Mouse (Mus musculus) midbrain, embryonic 16.5 days (tissue): ENCODE data around the gene Gm28729. TPM values are rescaled to one million over a fixed set of nuclear protein-coding genes. Genes with fewer than 3 reads are reported as not detected.
"Not testable (repeated sequence)": the region's sequence is repeated elsewhere in the genome, so short reads cannot be mapped to it uniquely, and the experiment has no call there.

ENCODE experiments used
- ATAC-seq: fragments of 200-750 bp; cut with Nextera tagmentation; 2 replicates; pipeline ENCODE4 v1.8.0; 2017; ENCODE audit warnings: moderate TSS enrichment
- H3K27ac ChIP-seq: fragments of 300-500 bp; sonication (generic); 2 replicates; pipeline ENCODE4 v1.5.1; 2014; ENCODE audit warnings: mild to moderate bottlenecking, low read length, mixed read lengths
- H3K27me3 ChIP-seq: fragments of 300-500 bp; sonication (generic); 2 replicates; pipeline ENCODE4 v1.6.1; 2014; ENCODE audit warnings: low read depth, low read length, mixed read lengths; ENCODE audit not compliant: control insufficient read depth, insufficient read depth
- H3K36me3 ChIP-seq: fragments of 300-500 bp; sonication (generic); 2 replicates; pipeline ENCODE4 v1.6.1; 2014; ENCODE audit warnings: mild to moderate bottlenecking, low read length, moderate library complexity, mixed read lengths; ENCODE audit not compliant: control insufficient read depth, insufficient read depth
- H3K4me1 ChIP-seq: fragments of 300-500 bp; sonication (generic); 2 replicates; pipeline ENCODE4 v1.6.1; 2014; ENCODE audit warnings: mild to moderate bottlenecking, low read length, mixed read lengths; ENCODE audit not compliant: control insufficient read depth, insufficient read depth
- H3K4me2 ChIP-seq: fragments of 300-500 bp; sonication (generic); 2 replicates; pipeline ENCODE4 v1.6.1; 2014; ENCODE audit warnings: mild to moderate bottlenecking, low read length, mixed read lengths
- H3K4me3 ChIP-seq: fragments of 300-500 bp; sonication (generic); 2 replicates; pipeline ENCODE4 v1.5.1; 2014; ENCODE audit warnings: low read depth, mild to moderate bottlenecking, low read length, moderate library complexity, mixed read lengths
- H3K9ac ChIP-seq: fragments of 300-500 bp; sonication (generic); 2 replicates; pipeline ENCODE4 v1.6.1; 2014; ENCODE audit warnings: low read depth, low read length, mixed read lengths
- H3K9me3 ChIP-seq: fragments of 300-500 bp; sonication (generic); replicated peaks from 2 replicates; pipeline ENCODE4 v1.6.1; 2014; ENCODE audit warnings: mild to moderate bottlenecking, low read length, mixed read lengths; ENCODE audit not compliant: control insufficient read depth, poor library complexity, severe bottlenecking
- WGBS: fragments of 180-500 bp; shearing (Covaris S2); extraction: QIAGEN DNeasy Blood & Tissue Kit; methylation state at CpG from one replicate; pipeline ENCODE4 v1.1.7; 2014; 5-methylcytosine and 5-hydroxymethylcytosine counted together
- polyA plus RNA-seq: library from polyadenylated mRNA; unstranded; fragments of >200 nt; fragmentation: Nextera tagmentation; extraction: Ambion mirVana; gene quantifications from 2 replicates; pipeline ENCODE4 v1.2.1, GENCODE M21; 2015

Gm28729 gene
- polyA plus RNA-seq, 1 experiment from 2014 or later: 0.48 TPM

GRCm38 (mm10) chr9:96483648-96484047 is 41.4 kb downstream of the Gm28729 start:
- WGBS: 39% methylated on average over 2 of the region's 2 CpGs
- Histone ChIP-seq H3K27me3 (no peaks in the 10 kb centered on the region; the same call in 1 of the 2 replicates), H3K9ac (no peak overlapping the region), H3K27ac (no peak overlapping the region), H3K36me3 (no peaks in the 10 kb centered on the region), H3K4me1 (no peaks in the 10 kb centered on the region), H3K9me3 (no peaks in the 10 kb centered on the region), H3K4me3 (no peak overlapping the region), H3K4me2 (no peak overlapping the region)
- no peak for ATAC-seq

DNA sequence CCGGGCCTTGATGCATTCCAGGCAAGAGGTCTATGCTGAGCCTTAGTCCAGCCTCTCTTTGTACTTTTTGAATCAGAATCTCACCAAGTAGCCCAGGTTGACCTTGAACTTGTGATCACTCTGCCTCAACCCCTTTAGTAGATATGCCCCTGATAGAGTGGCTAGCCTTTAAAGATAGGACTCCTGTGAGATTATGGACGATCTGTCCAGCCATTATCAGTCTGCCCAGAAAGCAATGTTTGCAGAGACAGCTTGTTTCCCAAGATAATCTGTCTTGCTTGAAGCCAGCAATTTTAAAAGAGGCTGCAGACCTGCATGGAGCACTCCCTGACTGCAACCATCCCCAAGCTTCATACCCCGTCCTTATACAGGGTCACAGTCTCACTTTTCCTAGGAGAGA is 42.0 kb downstream of the Gm28729 start:
- WGBS: 71% methylated on average over 3 of the region's 3 CpGs
- H3K4me3 ChIP-seq: no peak overlapping the region
- no peak overlapping the region for H3K27ac ChIP-seq
- H3K4me2 ChIP-seq: no peak overlapping the region
- no peaks in the 10 kb centered on the region for H3K9me3 ChIP-seq
- no peaks in the 10 kb centered on the region for H3K36me3 ChIP-seq
- H3K9ac ChIP-seq: no peak overlapping the region
- no peaks in the 10 kb centered on the region; the same call in 1 of the 2 replicates for H3K27me3 ChIP-seq
- no peaks in the 10 kb centered on the region for H3K4me1 ChIP-seq
- no peak for ATAC-seq

- Histone ChIP-seq H3K9me3 (no peaks in the 10 kb centered on the region), H3K4me2 (peak within 1 kb of the TSS; percentile 98), H3K4me3 (peak within 1 kb of the TSS; percentile 78), H3K9ac (peak within 1 kb of the TSS; percentile 82), H3K4me1 (peaks cover 19% of the 10 kb centered on the region), H3K36me3 (peaks cover 4% of the 10 kb centered on the region), H3K27me3 (no peaks in the 10 kb centered on the region; the same call in 1 of the 2 replicates), H3K27ac (peak within 1 kb of the TSS; percentile 87)
- WGBS: under 1% methylated on average over 72 of the region's 74 CpGs
- ATAC-seq: peak; percentile 97
Measured at GRCm38 (mm10) chr9:96478071-96478888, 46.8 kb downstream of the Gm28729 start, which contains the start of gene Rnf7. Rnf7 (minus strand) TSS chr9:96478675.

GRCm38 (mm10) chr9:96472356-96472755 is 52.7 kb downstream of the Gm28729 start:
- Histone ChIP-seq H3K27me3 (no peaks in the 10 kb centered on the region), H3K36me3 (peaks cover 17% of the 10 kb centered on the region), H3K9ac (no peak overlapping the region), H3K4me2 (no peak overlapping the region), H3K9me3 (no peaks in the 10 kb centered on the region), H3K4me3 (no peak overlapping the region), H3K27ac (no peak overlapping the region), H3K4me1 (peaks cover 15% of the 10 kb centered on the region)
- ATAC-seq: no peak
- 82% methylated on average over 3 of the region's 3 CpGs for WGBS

DNA sequence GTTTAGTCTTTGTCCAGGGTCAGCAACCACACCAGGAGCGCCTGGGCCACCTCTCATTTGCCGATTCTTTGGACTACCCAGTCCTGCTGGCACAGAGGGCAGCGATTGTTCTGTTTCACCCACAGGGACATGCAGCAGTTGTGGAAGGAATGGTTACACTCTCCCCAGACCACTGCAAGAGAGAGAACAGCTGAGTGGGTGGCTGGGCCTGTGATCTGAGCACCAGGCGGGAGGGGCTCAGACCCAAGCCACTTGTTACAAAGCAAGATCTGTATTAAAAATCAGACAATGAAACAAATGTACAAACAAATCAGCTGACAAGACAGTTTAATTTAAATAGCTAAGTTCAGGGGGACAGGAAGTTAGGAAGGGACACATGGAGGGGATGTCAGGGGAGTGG is 53.4 kb downstream of the Gm28729 start:
- H3K4me1 ChIP-seq, H3K9ac ChIP-seq, ATAC-seq, H3K4me2 ChIP-seq, H3K27me3 ChIP-seq, H3K9me3 ChIP-seq, H3K4me3 ChIP-seq, H3K27ac ChIP-seq: not testable (repeated sequence)
- H3K36me3 ChIP-seq: peaks cover 18% of the 10 kb centered on the region
- 77% methylated on average over 4 of the region's 4 CpGs for whole genome bisulfite sequencing

- ATAC-seq: no peak
- Histone ChIP-seq H3K9ac (no peak overlapping the region), H3K27me3 (no peaks in the 10 kb centered on the region), H3K4me1 (0 out of 2 replicates have a peak, but pooled peaks cover under 1% of the 10 kb centered on the region), H3K9me3 (no peaks in the 10 kb centered on the region), H3K4me3 (no peak overlapping the region), H3K27ac (no peak overlapping the region), H3K4me2 (no peak overlapping the region), H3K36me3 (peaks cover 18% of the 10 kb centered on the region)
- WGBS: 97% methylated on average over 8 of the region's 8 CpGs
Measured at GRCm38 (mm10) chr9:96470266-96470974, 54.6 kb downstream of the Gm28729 start.

DNA sequence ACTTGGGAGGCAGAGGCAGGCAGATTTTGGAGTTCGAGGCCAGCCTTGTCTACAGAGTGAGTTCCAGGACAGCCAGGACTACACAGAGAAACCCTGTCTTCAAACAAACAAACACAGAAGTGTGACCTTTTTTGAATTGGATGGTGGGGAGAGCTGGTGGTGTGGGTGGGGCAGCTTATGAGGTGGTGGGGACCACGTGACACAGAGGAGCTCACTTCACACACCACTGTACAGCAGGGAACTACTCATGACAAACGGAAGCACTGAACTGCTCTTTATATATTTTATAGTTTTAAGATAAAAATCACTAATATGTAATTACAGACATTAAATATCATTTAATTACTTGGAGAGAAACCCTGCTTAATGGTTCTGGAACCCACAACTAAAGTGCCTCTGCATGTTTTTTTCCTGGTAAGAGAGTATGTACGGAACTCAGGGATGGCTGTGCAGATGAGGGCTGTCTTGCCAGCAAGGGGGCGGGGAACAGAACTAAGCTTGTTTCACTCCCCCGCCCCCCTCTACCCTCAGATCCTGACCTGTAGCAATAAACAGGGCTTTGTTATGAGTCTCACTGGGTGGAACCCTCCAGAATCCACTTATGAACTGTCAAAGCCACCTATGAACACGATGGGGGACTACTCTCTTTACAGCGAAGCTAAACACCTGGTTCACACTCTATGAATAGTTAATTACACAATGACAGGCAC is 55.4 kb downstream of the Gm28729 start:
- Histone ChIP-seq H3K4me2 (no peak overlapping the region), H3K27me3 (no peaks in the 10 kb centered on the region), H3K36me3 (peaks cover 18% of the 10 kb centered on the region), H3K4me1 (no peaks in the 10 kb centered on the region), H3K9ac (no peak overlapping the region), H3K27ac (no peak overlapping the region), H3K9me3 (no peaks in the 10 kb centered on the region), H3K4me3 (no peak overlapping the region)
- 73% methylated on average over 8 of the region's 8 CpGs for WGBS
- no peak for ATAC-seq

- peaks cover 5% of the 10 kb centered on the region; the same call in 1 of the 2 replicates for H3K36me3 ChIP-seq
- H3K4me2 ChIP-seq: no peak overlapping the region
- ATAC-seq: no peak
- WGBS: 67% methylated on average over 10 of the region's 10 CpGs
- H3K9me3 ChIP-seq: 0 out of 2 replicates have a peak, but pooled peaks cover 7% of the 10 kb centered on the region
- H3K27me3 ChIP-seq: no peaks in the 10 kb centered on the region
- H3K27ac ChIP-seq: no peak overlapping the region
- no peak overlapping the region for H3K4me3 ChIP-seq
- no peaks in the 10 kb centered on the region; the same call in 1 of the 2 replicates for H3K4me1 ChIP-seq
- no peak overlapping the region for H3K9ac ChIP-seq
Measured at GRCm38 (mm10) chr9:96463708-96464107, 61.4 kb downstream of the Gm28729 start.
